Mouse (Mus musculus) cortical plate, adult 2 months (tissue): ENCODE data around the gene Mgll. TPM values are rescaled to one million over a fixed set of nuclear protein-coding genes. Genes with fewer than 3 reads are reported as not detected.

Experiments
- H3K27ac ChIP-seq: fragments of 200-500 bp; 2 replicates; pipeline ENCODE4 v1.5.1; 2012; ENCODE audit warnings: low read length, control low read depth, inconsistent platforms; ENCODE audit not compliant: insufficient read depth
- H3K4me1 ChIP-seq: fragments of 200-500 bp; 2 replicates; pipeline ENCODE4 v1.6.1; 2011; ENCODE audit warnings: low read length; ENCODE audit not compliant: control insufficient read depth, insufficient read depth
- H3K4me3 ChIP-seq: fragments of 200-500 bp; 2 replicates; pipeline ENCODE4 v1.5.1; 2011; ENCODE audit warnings: mild to moderate bottlenecking, low read length, control low read depth; ENCODE audit not compliant: insufficient read depth
- CTCF ChIP-seq: fragments of 200-500 bp; IDR thresholded peaks from 2 replicates; pipeline ENCODE4 v1.5.1; 2011; ENCODE audit warnings: mild to moderate bottlenecking, control low read depth, low read length; ENCODE audit not compliant: insufficient read depth; ENCODE audit errors: extremely low read depth
- POLR2A ChIP-seq: fragments of 200-500 bp; IDR thresholded peaks from 2 replicates; pipeline ENCODE4 v1.6.1; 2011; ENCODE audit warnings: mild to moderate bottlenecking, low read length, control low read depth; ENCODE audit not compliant: insufficient read depth; ENCODE audit errors: extremely low read depth
- polyA plus RNA-seq: library from polyadenylated mRNA; depleted of rRNA; stranded (reverse); fragments of >200 nt; gene quantifications from 2 replicates; pipeline ENCODE4 v1.2.3, GENCODE M21; 2012

Gene Mgll
- polyA plus RNA-seq, 1 experiment: 220 TPM

GRCm38 (mm10) chr6:88829579-88829978, 105.4 kb downstream of the Mgll start:
- Histone ChIP-seq H3K27ac (no peak overlapping the region), H3K4me1 (no peaks in the 10 kb centered on the region), H3K4me3 (no peak overlapping the region)
- no peak for TF ChIP-seq CTCF
- TF ChIP-seq POLR2A: no peak

- H3K27ac ChIP-seq: no peak overlapping the region
Observed at GRCm38 (mm10) chr6:88830112-88830702, 106.0 kb downstream of the Mgll start.

DNA sequence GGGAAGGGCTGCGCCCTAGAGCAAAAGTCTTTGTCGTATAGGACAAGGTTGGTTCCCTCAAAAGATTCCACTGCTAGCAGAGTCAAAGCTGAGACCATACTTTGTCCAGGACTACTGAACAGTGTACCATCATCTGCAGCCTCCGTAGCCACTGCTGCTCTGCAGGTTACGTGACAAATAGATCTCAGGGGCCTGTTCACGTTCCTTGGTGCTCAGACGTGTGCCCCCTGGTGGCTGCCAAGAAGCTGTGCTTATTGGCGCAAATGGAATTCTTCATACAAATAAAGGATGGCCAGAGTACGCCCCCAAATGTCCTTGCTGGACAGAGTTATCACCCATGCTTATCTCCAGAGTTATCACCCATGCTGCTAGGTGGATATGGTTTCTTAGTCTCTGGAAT, 107.2 kb downstream of the Mgll start:
- Histone ChIP-seq H3K4me1 (no peaks in the 10 kb centered on the region), H3K27ac (no peak overlapping the region), H3K4me3 (no peak overlapping the region)
- no peak for TF ChIP-seq POLR2A
- TF ChIP-seq CTCF: peak; percentile 84

More at GRCm38 (mm10) chr6:88830112-88830702, 106.0 kb downstream of the Mgll start:
- Histone ChIP-seq H3K4me3 (no peak overlapping the region), H3K4me1 (no peaks in the 10 kb centered on the region)
- TF ChIP-seq POLR2A: no peak
- TF ChIP-seq CTCF: no peak

DNA sequence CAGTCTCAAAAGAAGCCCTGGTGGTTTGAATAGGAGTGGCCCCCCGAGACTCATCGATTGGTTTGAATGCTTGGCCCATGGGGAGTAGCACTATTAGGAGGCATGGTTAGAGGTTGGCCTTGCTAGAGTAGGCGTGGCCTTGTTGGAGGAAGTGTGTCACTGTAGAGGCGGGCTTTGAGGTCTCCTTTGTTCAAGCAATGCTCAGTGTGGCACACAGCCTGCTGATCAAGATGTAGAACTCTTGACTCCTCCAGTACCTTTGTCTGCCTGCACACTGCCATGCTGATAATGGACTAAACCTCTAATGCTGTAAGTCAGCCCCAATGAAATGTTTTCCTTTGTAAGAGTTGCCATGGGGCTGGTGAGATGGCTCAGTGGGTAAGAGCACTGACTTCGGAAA, 108.5 kb downstream of the Mgll start:
- H3K4me3 ChIP-seq: no peak overlapping the region
- TF ChIP-seq CTCF (no peak), POLR2A (no peak)
- no peaks in the 10 kb centered on the region for H3K4me1 ChIP-seq
- H3K27ac ChIP-seq: no peak overlapping the region

DNA sequence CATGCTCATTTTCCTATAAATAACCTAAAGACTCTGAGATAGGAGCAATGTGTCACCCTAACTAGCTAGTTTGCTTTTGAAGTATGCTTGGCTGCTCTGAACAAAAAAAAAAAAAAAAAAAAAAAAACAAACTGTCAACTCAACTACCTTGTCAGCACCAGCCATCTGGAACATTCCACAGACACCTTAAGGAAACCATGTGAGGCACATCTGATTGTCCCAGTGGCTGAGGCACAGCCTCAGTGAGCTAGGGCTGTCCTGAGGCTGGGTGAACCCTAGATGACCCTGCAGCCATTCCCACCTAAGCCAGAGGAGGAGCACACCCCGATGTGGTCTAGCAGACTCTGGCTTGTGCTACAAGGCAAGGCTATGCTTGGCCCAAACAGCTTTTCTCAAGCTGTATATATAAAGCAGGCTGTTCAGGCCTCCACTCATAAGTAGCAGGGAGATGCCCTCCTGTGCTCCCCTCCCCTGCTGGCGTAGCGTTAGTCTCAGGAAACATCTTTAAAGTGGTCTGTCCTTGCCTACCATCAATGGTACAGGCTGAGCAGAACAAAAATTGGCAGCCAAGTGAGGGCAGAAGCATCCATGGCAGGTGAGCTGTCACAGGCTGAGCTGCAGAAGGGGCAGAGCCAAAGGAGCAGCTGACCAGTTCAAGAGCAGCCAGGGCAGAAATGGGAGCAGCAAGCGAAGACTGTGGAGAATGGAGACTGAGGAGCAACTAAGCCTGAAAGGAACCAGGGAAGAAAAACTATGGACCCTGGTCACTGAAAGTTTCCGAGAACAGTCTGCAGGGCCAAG, 109.3 kb downstream of the Mgll start:
- no peak overlapping the region for H3K4me3 ChIP-seq
- no peak overlapping the region for H3K27ac ChIP-seq
- no peak for TF ChIP-seq CTCF
- TF ChIP-seq POLR2A: no peak
- H3K4me1 ChIP-seq: no peaks in the 10 kb centered on the region

- no peak overlapping the region for H3K4me3 ChIP-seq
- no peaks in the 10 kb centered on the region for H3K4me1 ChIP-seq
- H3K27ac ChIP-seq: no peak overlapping the region
- TF ChIP-seq CTCF (no peak), POLR2A (no peak)
Observed at GRCm38 (mm10) chr6:88835047-88835446, 110.8 kb downstream of the Mgll start.

GRCm38 (mm10) chr6:88836178-88836819, 112.1 kb downstream of the Mgll start:
- Histone ChIP-seq H3K4me3 (no peak overlapping the region), H3K27ac (no peak overlapping the region), H3K4me1 (no peaks in the 10 kb centered on the region)

DNA sequence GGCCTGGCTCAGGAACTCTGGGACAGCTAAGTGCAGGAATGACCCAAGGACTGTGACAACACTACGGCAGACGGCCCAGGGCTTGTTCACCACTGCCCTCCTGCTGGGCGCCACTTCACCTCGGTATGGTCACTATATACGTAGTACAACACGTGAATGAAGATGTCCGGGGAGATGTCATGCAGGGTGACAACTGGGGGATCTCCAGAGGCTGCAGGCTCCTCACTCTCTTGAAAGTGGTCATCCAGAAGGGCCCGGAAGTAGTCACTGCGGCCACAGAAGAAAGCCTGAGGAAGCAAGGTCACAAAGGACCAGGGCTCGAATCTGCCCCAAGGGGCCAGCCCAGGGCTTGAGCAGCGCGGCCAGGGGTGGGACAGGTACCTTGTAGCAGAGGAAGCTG, 113.8 kb downstream of the Mgll start:
- H3K27ac ChIP-seq: no peak overlapping the region
- H3K4me1 ChIP-seq: no peaks in the 10 kb centered on the region
- TF ChIP-seq POLR2A (no peak), CTCF (no peak)
- H3K4me3 ChIP-seq: no peak overlapping the region

More at GRCm38 (mm10) chr6:88836178-88836819, 112.1 kb downstream of the Mgll start:
- no peak for TF ChIP-seq POLR2A
- TF ChIP-seq CTCF: no peak

GRCm38 (mm10) chr6:88838613-88839012, 114.4 kb downstream of the Mgll start:
- TF ChIP-seq CTCF: no peak
- Histone ChIP-seq H3K4me3 (no peak overlapping the region), H3K27ac (no peak overlapping the region), H3K4me1 (no peaks in the 10 kb centered on the region)

- TF ChIP-seq CTCF: no peak
- Histone ChIP-seq H3K27ac (no peak overlapping the region), H3K4me3 (no peak overlapping the region), H3K4me1 (no peaks in the 10 kb centered on the region)
Observed at GRCm38 (mm10) chr6:88839135-88839970, 115.1 kb downstream of the Mgll start.
